Mouse (Mus musculus): ENCODE measurements at regions not wholly inside any gene's neighbourhood (a gene's known extent, or its start where the extent isn't known, plus 50 kb on each side); places are given as distances from the start of the nearest gene placed in this dataset.
"Not testable (repeated sequence)": the region's sequence is repeated elsewhere in the genome, so short reads cannot be mapped to it uniquely, and the experiment has no call there.

DNA sequence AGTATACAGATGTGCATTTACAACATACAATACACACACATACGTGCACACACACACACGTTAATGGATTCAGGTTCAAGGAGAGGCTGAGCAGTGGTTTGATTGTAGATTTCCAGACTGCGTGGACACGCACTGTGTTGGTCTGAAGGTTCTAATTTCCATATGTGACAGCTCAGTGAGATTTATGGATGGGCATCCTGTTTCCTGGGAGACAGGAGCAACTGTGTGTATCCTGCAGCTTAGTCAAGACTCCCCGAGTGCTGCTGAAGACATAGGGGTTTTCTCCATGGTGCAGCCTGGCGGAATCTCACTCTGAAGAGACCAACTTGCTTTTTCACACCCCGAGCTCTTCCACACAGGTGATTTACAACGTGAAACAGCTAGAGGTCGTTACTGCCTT lies 119.3 kb upstream of the Foxk1 start:
- Histone ChIP-seq H3K27ac (ENCODE audit: low read depth, low read length) (no peak overlapping the region), H3K4me3 (ENCODE audit: low read depth, low read length) (no peak overlapping the region), H3K27me3 (ENCODE audit: control insufficient read depth, insufficient read depth, low read length) (no peaks in the 10 kb centered on the region), H3K4me1 (replicated peaks; ENCODE audit: control insufficient read depth, insufficient read depth, low read length) (no peaks in the 10 kb centered on the region), H3K36me3 (ENCODE audit: control insufficient read depth, insufficient read depth, low read length) (no peaks in the 10 kb centered on the region), H3K9ac (ENCODE audit: low read depth, low read length) (no peak overlapping the region), H3K4me2 (replicated peaks; ENCODE audit: low read depth, low read length) (no peak overlapping the region), H3K9me3 (ENCODE audit: control insufficient read depth, low read length) (no peaks in the 10 kb centered on the region)
- 66% methylated on average over 9 of the region's 9 CpGs for WGBS
- ATAC-seq (ENCODE audit: low FRiP score) (peak; percentile 57), DNase-seq (ENCODE audit: low spot score) (peak; percentile 37)

DNA sequence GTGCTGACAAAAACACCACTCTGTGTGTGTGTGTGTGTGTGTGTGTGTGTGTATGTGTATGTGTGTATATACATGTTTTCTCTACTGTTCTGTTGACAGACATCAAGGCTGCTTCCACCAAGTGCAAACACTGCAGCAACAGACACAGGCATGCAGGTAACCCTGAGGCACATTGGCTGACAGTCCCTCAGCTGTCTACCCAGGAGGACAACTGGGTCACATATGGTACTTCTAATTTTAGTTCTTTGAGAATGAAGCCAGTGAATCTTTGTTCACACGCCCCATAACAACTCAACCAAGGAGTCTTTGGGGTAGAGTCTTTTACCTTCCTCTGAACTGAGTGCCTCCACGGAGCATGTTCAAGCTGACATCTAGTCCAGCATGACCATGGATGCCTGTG lies 113.3 kb upstream of the Foxk1 start:
- WGBS = 92% methylated on average over 2 of the region's 2 CpGs
- Histone ChIP-seq H3K27ac (ENCODE audit: low read depth, low read length) (no peak overlapping the region), H3K4me3 (ENCODE audit: low read depth, low read length) (no peak overlapping the region), H3K4me2 (replicated peaks; ENCODE audit: low read depth, low read length) (no peak overlapping the region), H3K9ac (ENCODE audit: low read depth, low read length) (no peak overlapping the region), H3K36me3 (ENCODE audit: control insufficient read depth, insufficient read depth, low read length) (no peaks in the 10 kb centered on the region), H3K9me3 (ENCODE audit: control insufficient read depth, low read length) (peaks cover 6% of the 10 kb centered on the region; the same call in 1 of the 2 replicates), H3K27me3 (ENCODE audit: control insufficient read depth, insufficient read depth, low read length) (no peaks in the 10 kb centered on the region), H3K4me1 (replicated peaks; ENCODE audit: control insufficient read depth, insufficient read depth, low read length) (no peaks in the 10 kb centered on the region)
- DNase-seq (ENCODE audit: low spot score) (no peak), ATAC-seq (ENCODE audit: low FRiP score) (no peak)

DNA sequence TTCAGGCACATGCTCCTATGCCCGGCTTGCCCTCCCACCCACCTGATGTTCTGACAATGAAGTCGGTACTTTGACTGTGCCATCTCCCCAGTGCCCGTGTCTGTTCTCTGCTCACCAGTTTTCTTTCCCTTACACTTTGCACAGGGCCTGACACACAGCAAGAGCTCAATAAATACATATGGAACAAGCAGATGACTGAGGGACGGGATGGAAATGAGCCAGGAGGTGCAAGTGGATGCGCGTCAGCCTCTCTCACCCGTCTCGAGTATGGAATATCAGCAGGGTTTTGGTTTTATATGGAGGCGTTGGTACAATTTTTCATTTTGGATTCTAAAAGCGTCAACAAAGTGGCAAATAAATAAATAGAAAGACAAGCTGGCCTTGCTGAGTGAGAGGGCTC lies 109.8 kb upstream of the Foxk1 start:
- H3K9me3 ChIP-seq (ENCODE audit: control insufficient read depth, low read length) = peaks cover 6% of the 10 kb centered on the region; the same call in 1 of the 2 replicates
- DNase-seq (ENCODE audit: low spot score) (no peak), ATAC-seq (ENCODE audit: low FRiP score) (no peak)
- no peaks in the 10 kb centered on the region for H3K36me3 ChIP-seq (ENCODE audit: control insufficient read depth, insufficient read depth, low read length)
- no peaks in the 10 kb centered on the region for H3K27me3 ChIP-seq (ENCODE audit: control insufficient read depth, insufficient read depth, low read length)
- 89% methylated on average over 10 of the region's 10 CpGs for WGBS
- H3K4me3 ChIP-seq (ENCODE audit: low read depth, low read length) = no peak overlapping the region
- H3K27ac ChIP-seq (ENCODE audit: low read depth, low read length) = no peak overlapping the region
- H3K4me1 ChIP-seq (replicated peaks; ENCODE audit: control insufficient read depth, insufficient read depth, low read length) = no peaks in the 10 kb centered on the region
- no peak overlapping the region for H3K4me2 ChIP-seq (replicated peaks; ENCODE audit: low read depth, low read length)
- H3K9ac ChIP-seq (ENCODE audit: low read depth, low read length) = no peak overlapping the region

DNA sequence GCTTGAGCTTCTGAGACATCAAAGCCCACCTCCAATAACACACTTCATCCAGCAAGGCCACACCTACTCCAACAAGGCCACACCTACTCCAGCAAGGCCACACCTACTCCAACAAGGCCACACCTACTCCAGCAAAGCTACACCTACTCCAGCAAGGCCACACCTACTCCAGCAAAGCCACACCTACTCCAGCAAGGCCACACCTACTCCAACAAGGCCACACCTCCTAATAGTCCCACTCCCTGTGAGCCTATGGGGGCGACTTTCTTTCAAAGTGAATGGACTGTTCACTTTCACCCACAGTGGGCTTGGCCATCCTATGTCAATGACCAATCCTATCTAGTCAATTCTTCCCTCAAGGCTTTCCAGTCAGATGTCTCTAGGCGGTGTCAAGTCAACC lies 104.9 kb upstream of the Foxk1 start:
- not testable (repeated sequence) for H3K27me3 ChIP-seq (ENCODE audit: control insufficient read depth, insufficient read depth, low read length); H3K4me1 ChIP-seq (replicated peaks; ENCODE audit: control insufficient read depth, insufficient read depth, low read length); H3K4me3 ChIP-seq (ENCODE audit: low read depth, low read length); H3K27ac ChIP-seq (ENCODE audit: low read depth, low read length); H3K36me3 ChIP-seq (ENCODE audit: control insufficient read depth, insufficient read depth, low read length); DNase-seq (ENCODE audit: low spot score); ATAC-seq (ENCODE audit: low FRiP score); H3K9ac ChIP-seq (ENCODE audit: low read depth, low read length); H3K9me3 ChIP-seq (ENCODE audit: control insufficient read depth, low read length); H3K4me2 ChIP-seq (replicated peaks; ENCODE audit: low read depth, low read length)
- WGBS = 97% methylated on average over 2 of the region's 2 CpGs

DNA sequence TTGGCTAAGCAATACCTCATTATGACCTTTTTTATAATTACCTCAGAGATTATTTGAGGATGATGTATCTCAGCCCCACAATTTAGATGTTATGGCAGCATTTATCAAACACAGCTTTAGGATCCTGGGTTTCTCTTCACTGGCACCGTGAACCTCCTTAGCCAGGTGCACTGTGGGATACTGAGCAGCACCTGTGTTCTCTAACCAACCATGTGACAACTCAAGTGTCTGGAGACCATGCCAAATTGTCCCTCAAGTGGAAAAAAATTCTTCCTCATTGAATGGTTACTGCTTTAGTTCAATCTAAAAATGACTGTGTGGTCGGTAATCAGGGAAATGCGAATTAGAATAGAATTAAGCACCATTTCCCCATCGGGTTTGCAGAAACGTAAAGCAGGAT lies 101.7 kb upstream of the Foxk1 start:
- H3K4me1 ChIP-seq (replicated peaks; ENCODE audit: control insufficient read depth, insufficient read depth, low read length) = no peaks in the 10 kb centered on the region
- no peak for ATAC-seq (ENCODE audit: low FRiP score)
- no peaks in the 10 kb centered on the region for H3K36me3 ChIP-seq (ENCODE audit: control insufficient read depth, insufficient read depth, low read length)
- WGBS = 94% methylated on average over 5 of the region's 5 CpGs
- no peaks in the 10 kb centered on the region for H3K27me3 ChIP-seq (ENCODE audit: control insufficient read depth, insufficient read depth, low read length)
- no peak overlapping the region for H3K4me3 ChIP-seq (ENCODE audit: low read depth, low read length)
- no peaks in the 10 kb centered on the region for H3K9me3 ChIP-seq (ENCODE audit: control insufficient read depth, low read length)
- H3K27ac ChIP-seq (ENCODE audit: low read depth, low read length) = no peak overlapping the region
- DNase-seq (ENCODE audit: low spot score) = no peak
- no peak overlapping the region for H3K4me2 ChIP-seq (replicated peaks; ENCODE audit: low read depth, low read length)
- H3K9ac ChIP-seq (ENCODE audit: low read depth, low read length) = no peak overlapping the region

DNA sequence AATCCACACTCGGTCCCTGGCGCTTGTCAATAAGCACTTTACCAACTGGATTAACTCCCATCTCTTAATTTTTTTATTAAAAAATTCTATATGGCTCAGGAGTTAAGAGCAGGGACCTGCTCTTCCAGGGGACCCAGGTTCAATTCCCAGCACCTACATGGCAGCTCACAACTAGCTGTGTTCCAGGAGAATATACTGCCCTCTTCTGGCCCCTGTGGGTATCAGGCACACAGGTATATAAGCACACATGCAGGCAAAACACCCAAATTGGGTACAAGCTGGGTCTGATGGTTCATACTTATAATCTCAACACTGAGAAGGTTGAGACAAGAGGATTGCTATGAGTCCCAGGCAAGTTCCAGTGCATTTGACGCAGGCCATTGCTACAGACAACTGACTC lies 92.8 kb upstream of the Foxk1 start:
- ATAC-seq (ENCODE audit: low FRiP score) (no peak), DNase-seq (ENCODE audit: low spot score) (no peak)
- H3K9ac ChIP-seq (ENCODE audit: low read depth, low read length) = no peak overlapping the region
- H3K27me3 ChIP-seq (ENCODE audit: control insufficient read depth, insufficient read depth, low read length) = no peaks in the 10 kb centered on the region
- no peak overlapping the region for H3K27ac ChIP-seq (ENCODE audit: low read depth, low read length)
- no peak overlapping the region for H3K4me2 ChIP-seq (replicated peaks; ENCODE audit: low read depth, low read length)
- no peak overlapping the region for H3K4me3 ChIP-seq (ENCODE audit: low read depth, low read length)
- no peaks in the 10 kb centered on the region for H3K36me3 ChIP-seq (ENCODE audit: control insufficient read depth, insufficient read depth, low read length)
- 91% methylated on average over 3 of the region's 3 CpGs for WGBS
- H3K4me1 ChIP-seq (replicated peaks; ENCODE audit: control insufficient read depth, insufficient read depth, low read length) = no peaks in the 10 kb centered on the region
- no peaks in the 10 kb centered on the region for H3K9me3 ChIP-seq (ENCODE audit: control insufficient read depth, low read length)

DNA sequence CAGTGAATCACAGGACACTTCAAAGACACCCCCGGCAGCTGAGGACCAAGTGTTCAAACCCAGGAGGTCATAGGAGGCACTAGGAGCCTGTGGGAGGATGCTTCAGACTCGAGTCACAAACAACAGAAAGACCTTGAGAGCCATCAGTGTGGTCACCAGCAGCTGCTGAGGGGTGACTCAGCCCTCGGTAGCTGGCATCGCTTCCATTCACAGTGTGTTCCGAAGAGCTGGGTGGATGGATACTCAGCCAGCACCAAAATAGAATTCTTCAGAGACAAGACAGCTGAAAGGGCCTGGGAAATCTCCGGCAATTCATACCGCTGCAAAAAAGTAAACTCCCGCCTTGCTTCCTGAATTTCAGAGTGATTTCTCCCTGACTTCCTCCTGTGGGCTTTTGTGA lies 87.4 kb upstream of the Foxk1 start:
- Histone ChIP-seq H3K9ac (ENCODE audit: low read depth, low read length) (no peak overlapping the region), H3K27ac (ENCODE audit: low read depth, low read length) (no peak overlapping the region), H3K4me3 (ENCODE audit: low read depth, low read length) (no peak overlapping the region), H3K4me2 (replicated peaks; ENCODE audit: low read depth, low read length) (no peak overlapping the region), H3K36me3 (ENCODE audit: control insufficient read depth, insufficient read depth, low read length) (no peaks in the 10 kb centered on the region), H3K27me3 (ENCODE audit: control insufficient read depth, insufficient read depth, low read length) (no peaks in the 10 kb centered on the region), H3K9me3 (ENCODE audit: control insufficient read depth, low read length) (no peaks in the 10 kb centered on the region), H3K4me1 (replicated peaks; ENCODE audit: control insufficient read depth, insufficient read depth, low read length) (no peaks in the 10 kb centered on the region)
- ATAC-seq (ENCODE audit: low FRiP score) (no peak), DNase-seq (ENCODE audit: low spot score) (no peak)
- WGBS = 83% methylated on average over 8 of the region's 8 CpGs

DNA sequence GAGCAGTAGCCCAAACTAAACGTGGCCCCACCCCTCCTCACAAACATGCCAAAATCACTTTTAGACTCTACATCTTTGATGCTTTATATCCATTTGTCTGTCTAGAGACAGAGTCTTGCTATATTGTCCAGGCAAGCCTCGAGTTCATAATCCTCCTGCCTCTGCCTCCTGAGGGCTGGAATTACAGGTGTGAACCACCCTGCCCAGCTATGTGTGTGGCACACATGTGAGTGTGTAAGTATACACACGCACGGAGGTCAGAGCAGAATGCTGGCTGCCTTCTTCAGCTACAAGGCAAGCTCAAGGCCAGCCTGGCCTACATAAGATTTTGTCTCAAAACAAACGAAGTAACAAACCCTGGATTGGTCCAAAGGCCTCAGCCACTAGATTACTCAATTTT lies 86.8 kb upstream of the Foxk1 start:
- ATAC-seq (ENCODE audit: low FRiP score) (no peak), DNase-seq (ENCODE audit: low spot score) (no peak)
- Histone ChIP-seq H3K4me3 (ENCODE audit: low read depth, low read length) (no peak overlapping the region), H3K9me3 (ENCODE audit: control insufficient read depth, low read length) (no peaks in the 10 kb centered on the region), H3K27me3 (ENCODE audit: control insufficient read depth, insufficient read depth, low read length) (no peaks in the 10 kb centered on the region), H3K4me2 (replicated peaks; ENCODE audit: low read depth, low read length) (no peak overlapping the region), H3K9ac (ENCODE audit: low read depth, low read length) (no peak overlapping the region), H3K36me3 (ENCODE audit: control insufficient read depth, insufficient read depth, low read length) (no peaks in the 10 kb centered on the region), H3K27ac (ENCODE audit: low read depth, low read length) (no peak overlapping the region), H3K4me1 (replicated peaks; ENCODE audit: control insufficient read depth, insufficient read depth, low read length) (no peaks in the 10 kb centered on the region)
- WGBS = 81% methylated on average over 5 of the region's 5 CpGs

DNA sequence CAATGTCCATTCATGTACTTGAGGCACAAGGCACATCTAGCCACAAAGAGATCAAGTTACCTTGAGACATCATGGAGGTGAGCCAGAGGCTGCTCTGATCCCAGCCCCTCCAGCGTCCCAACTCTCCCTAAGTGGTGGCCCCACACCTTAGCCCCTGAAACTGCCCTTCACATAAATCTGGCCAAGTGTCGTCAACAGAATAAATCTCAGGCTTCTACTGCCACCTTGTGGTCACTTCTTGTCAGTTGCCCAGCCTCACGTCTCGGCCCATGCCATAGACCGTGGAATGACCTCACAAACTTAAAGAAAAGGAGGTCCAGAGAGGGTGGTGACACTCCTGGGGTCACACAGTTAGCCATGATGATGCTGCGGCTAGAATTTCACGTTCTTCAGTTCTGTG lies 82.0 kb upstream of the Foxk1 start:
- no peak overlapping the region for H3K27ac ChIP-seq (ENCODE audit: low read depth, low read length)
- no peaks in the 10 kb centered on the region for H3K9me3 ChIP-seq (ENCODE audit: control insufficient read depth, low read length)
- DNase-seq (ENCODE audit: low spot score) (peak; percentile 88), ATAC-seq (ENCODE audit: low FRiP score) (peak; percentile 65)
- H3K36me3 ChIP-seq (ENCODE audit: control insufficient read depth, insufficient read depth, low read length) = no peaks in the 10 kb centered on the region
- no peaks in the 10 kb centered on the region for H3K27me3 ChIP-seq (ENCODE audit: control insufficient read depth, insufficient read depth, low read length)
- H3K9ac ChIP-seq (ENCODE audit: low read depth, low read length) = no peak overlapping the region
- WGBS = 6% methylated on average over 7 of the region's 7 CpGs
- no peak overlapping the region for H3K4me2 ChIP-seq (replicated peaks; ENCODE audit: low read depth, low read length)
- H3K4me1 ChIP-seq (replicated peaks; ENCODE audit: control insufficient read depth, insufficient read depth, low read length) = no peaks in the 10 kb centered on the region
- H3K4me3 ChIP-seq (ENCODE audit: low read depth, low read length) = no peak overlapping the region

All from hindbrain, embryonic 11.5 days (tissue).